Mouse (Mus musculus): ENCODE measurements around the gene Ampd3. TPM values are rescaled to one million over a fixed set of nuclear protein-coding genes. Genes with fewer than 3 reads are reported as not detected.

Gene Ampd3
- polyA plus RNA-seq, 1 experiment from 2014 or later: 1.9 TPM

Small RNA genes within 50 kb of the gene (microRNA-seq; reads per million reads assigned to microRNA genes)
- gene Gm47282: not detected

Other genes with a start within 250 kb of the Ampd3 start
- gene Sbf2, start 153.3 kb upstream of the Ampd3 start, polyA plus RNA-seq (2016; fragmentation: Nextera tagmentation; extraction: Ambion mirVana): 26.8 and 28.7 TPM in 2 replicates
- gene Adm, start 140.5 kb upstream of the Ampd3 start, polyA plus RNA-seq (2016; fragmentation: Nextera tagmentation; extraction: Ambion mirVana): 1.3 and 1.6 TPM in 2 replicates
- 16.8 and 18.3 TPM in 2 replicates for gene Rnf141, start 76.3 kb downstream of the Ampd3 start, polyA plus RNA-seq (2016; fragmentation: Nextera tagmentation; extraction: Ambion mirVana)
- gene Lyve1, start 95.0 kb downstream of the Ampd3 start, polyA plus RNA-seq (2016; fragmentation: Nextera tagmentation; extraction: Ambion mirVana): 0.18 and 0.30 TPM in 2 replicates
- 0.49 and 1.3 TPM in 2 replicates for gene Mrvi1, start 214.3 kb downstream of the Ampd3 start, polyA plus RNA-seq (2016; fragmentation: Nextera tagmentation; extraction: Ambion mirVana)

Measured in limb, embryonic 10.5 days (tissue).